Comparison of ENCODE assay signal across 18 mouse cellular contexts in genomic region chr9:6433813-6434456, GRCm38 (mm10).
"Had no signal": no experiment of that assay in that cellular context is flagged by ENCODE, and none has a peak within 500 bp of the region (broad histone marks: within the 10 kb centered on the region; RNA-seq: fewer than 3 reads in every experiment).

No protein-coding gene starts in this region.

- H3K9me3 ChIP-seq: limb, embryonic 15.5 days; liver, embryonic 12.5 days; midbrain, embryonic 12.5 days; neural tube, embryonic 13.5 days had no signal

- H3K4me3 ChIP-seq: limb, embryonic 15.5 days; liver, embryonic 12.5 days; midbrain, embryonic 12.5 days; neural tube, embryonic 13.5 days had no signal

- ATAC-seq: intestine, postnatal 0 days; liver, embryonic 12.5 days; midbrain, embryonic 16.5 days had no signal

- H3K27ac ChIP-seq: limb, embryonic 15.5 days; liver, embryonic 12.5 days; midbrain, embryonic 12.5 days; neural tube, embryonic 13.5 days had no signal

- H3K27me3 ChIP-seq: limb, embryonic 15.5 days; liver, embryonic 12.5 days; midbrain, embryonic 12.5 days; neural tube, embryonic 13.5 days had no signal

- H3K4me1 ChIP-seq: limb, embryonic 15.5 days; liver, embryonic 12.5 days; midbrain, embryonic 12.5 days; neural tube, embryonic 13.5 days had no signal

- H3K9ac ChIP-seq: limb, embryonic 15.5 days; liver, embryonic 12.5 days; lung, embryonic 14.5 days; midbrain, embryonic 12.5 days; neural tube, embryonic 13.5 days had no signal

- H3K36me3 ChIP-seq: limb, embryonic 15.5 days; liver, embryonic 12.5 days; midbrain, embryonic 12.5 days; neural tube, embryonic 13.5 days had no signal

- H3K4me2 ChIP-seq: limb, embryonic 15.5 days; liver, embryonic 12.5 days; lung, embryonic 14.5 days; midbrain, embryonic 12.5 days; neural tube, embryonic 13.5 days had no signal

- DNase-seq: kidney, adult 8-10 months; kidney, postnatal 25 days; layer of hippocampus, adult 9-11 months; layer of hippocampus, postnatal 36 days; lung, embryonic 14.5 days; lung, postnatal 10 days; lung, postnatal 4 days; retina, postnatal 1 day; right cerebral cortex, postnatal 4 days; spleen, adult 18-20 months; thymus, adult 2 months; thymus, postnatal 25 days had no signal
